Mouse (Mus musculus): ENCODE measurements at regions not wholly inside any gene's neighbourhood (a gene's known extent, or its start where the extent isn't known, plus 50 kb on each side); places are given as distances from the start of the nearest gene placed in this dataset.
A peak's percentile ranks its signal among the peaks of the same experiment; 100 is the strongest.

- DNase-seq (ENCODE audit: low spot score) = no peak
- intact Hi-C loops (cut with DNase I) = loop anchor here (1.0 to 5.0 kb wide), 2 partner anchors 397 to 606 kb away; no protein-coding TSS in a partner anchor
Measured at GRCm38 (mm10) chr16:97293273-97293672, 63.3 kb upstream of the Bace2 start.

- no peak for DNase-seq (ENCODE audit: low spot score)
Measured at GRCm38 (mm10) chr16:97297140-97297539, 59.4 kb upstream of the Bace2 start.

GRCm38 (mm10) chr16:97304156-97304735 lies 52.3 kb upstream of the Bace2 start:
- peak; percentile 10 for DNase-seq (ENCODE audit: low spot score)
- intact Hi-C loops (cut with DNase I) = no loop called here

More at GRCm38 (mm10) chr16:97297140-97297539, 59.4 kb upstream of the Bace2 start:
- intact Hi-C loops (cut with DNase I) = no loop called here
